Mouse (Mus musculus): ENCODE results near the gene Adgrb3.
"Not testable (repeated sequence)": the region's sequence is repeated elsewhere in the genome, so short reads cannot be mapped to it uniquely, and the experiment has no call there.

Adgrb3 gene

DNA sequence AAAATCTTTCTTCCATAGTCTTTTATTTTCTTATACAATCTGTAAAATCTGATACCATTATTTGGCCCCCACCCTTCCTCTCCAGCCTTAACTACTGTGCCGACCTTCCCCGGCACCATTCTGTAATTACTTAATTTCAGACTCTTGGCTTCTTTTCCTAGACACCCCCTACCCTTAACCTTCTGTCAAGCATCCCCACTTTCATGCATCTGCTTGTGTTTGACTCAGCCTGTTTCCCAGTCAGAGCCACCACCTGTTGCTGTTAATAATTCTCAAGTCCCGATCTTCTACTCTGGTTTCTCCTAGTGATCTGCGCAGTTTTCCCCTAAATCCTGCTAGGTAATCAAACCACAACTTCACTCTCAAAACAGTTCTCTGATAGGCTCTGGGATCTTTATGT, 83.9 kb downstream of the Adgrb3 start:
- DNase-seq (ENCODE audit: extremely low spot score, low spot score): no peak

DNA sequence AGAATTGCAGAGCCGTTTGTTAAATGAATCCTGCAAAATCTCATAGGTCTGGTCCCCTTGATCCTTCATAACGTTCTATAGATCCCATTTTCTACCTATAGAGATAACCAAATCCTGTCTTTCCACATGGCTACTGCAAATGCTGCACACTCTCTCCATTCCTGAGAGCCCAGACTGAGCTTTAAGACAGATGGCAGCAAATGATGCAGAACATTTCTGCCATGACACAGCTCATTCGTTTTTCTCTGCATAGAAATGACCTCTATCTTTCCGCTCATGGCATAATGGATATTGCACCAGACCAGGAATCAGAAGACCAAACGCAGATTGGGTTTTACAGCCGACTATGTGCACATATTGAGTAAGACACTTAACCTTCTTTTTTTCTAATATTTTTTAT, 84.8 kb downstream of the Adgrb3 start:
- no peak for DNase-seq (ENCODE audit: extremely low spot score, low spot score)

DNA sequence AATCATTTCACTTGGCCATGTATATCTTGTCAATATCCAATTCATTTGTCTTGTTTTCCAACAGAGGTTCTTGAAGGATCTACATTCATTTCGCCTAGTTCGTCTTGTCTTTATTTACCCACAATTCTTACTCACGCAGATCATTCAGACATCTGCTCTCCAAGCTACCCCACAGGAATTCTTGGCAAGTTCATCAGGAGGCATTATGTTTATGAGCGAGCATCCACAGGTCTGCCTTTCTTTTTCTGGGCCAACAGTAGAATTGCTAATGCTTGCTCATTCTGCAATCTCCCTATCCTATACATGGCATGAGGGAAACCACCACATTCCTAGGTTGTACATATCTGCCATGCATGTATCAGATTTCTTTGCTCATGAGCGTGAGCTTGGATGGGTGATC, 99.7 kb downstream of the Adgrb3 start:
- DNase-seq (ENCODE audit: extremely low spot score, low spot score): no peak

DNA sequence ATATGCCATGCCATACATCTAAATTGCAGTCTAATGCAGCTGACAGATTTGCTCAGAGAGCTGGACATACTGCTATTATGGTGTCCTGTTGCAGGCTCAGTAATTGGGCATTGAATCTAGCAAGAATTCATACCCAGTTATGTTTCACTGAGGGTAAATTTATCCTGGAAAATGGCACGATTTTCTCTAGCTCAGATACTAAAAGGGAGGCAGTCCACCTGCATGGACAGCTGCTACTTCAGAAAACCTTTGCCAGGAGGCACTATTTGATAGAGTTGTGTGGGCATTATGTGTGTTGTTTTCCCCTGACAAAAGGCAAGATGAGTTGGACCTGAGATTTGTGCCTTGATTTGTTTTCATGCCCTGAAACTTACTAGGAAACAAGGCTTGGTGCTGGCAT, 118.0 kb downstream of the Adgrb3 start:
- DNase-seq (ENCODE audit: extremely low spot score, low spot score): no peak

DNA sequence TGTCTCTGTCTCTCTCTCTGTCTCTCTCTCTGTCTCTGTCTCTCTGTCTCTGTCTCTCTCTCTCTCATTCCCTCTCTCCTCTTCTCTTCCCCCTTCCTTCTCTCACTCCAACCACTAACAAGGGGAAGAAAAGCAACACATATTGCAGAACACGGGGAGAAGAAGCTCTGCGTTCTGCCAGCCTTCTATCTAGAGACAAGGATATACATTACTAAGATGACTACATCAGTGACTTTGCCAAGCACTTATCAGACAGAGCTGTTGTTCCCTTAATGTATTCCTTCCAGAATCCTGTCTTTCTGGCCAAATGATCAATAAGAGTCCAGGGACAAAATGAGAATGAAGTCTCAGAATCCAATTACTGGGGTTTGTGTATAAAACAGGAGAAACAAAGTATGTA, 123.2 kb downstream of the Adgrb3 start:
- no peak for DNase-seq (ENCODE audit: extremely low spot score, low spot score)

DNA sequence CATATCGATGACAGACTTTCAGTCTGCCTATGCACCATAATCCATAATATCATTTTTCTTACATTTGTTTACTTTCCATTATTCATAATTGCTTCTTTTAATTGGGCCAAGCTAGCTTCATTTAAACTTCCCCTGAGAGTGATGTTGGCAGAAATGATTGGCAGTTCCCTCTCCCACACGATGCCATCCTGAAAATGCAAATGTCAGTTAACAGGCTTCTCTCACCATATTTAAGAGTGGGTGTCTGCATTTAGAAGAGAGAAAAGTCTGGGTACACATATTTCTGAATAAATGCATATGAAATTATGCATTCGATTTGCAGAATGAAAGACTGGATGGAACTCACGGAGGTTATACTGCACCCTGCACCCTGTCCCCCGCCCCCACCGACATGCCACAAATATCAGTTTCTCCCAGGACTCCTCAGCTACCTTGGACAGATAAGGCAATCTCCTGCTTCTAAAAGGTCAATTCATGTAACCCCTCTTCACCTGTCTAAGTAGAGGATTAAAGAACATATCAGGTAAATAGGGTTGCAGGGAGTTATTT, 130.7 kb downstream of the Adgrb3 start:
- DNase-seq (ENCODE audit: extremely low spot score, low spot score): no peak

DNA sequence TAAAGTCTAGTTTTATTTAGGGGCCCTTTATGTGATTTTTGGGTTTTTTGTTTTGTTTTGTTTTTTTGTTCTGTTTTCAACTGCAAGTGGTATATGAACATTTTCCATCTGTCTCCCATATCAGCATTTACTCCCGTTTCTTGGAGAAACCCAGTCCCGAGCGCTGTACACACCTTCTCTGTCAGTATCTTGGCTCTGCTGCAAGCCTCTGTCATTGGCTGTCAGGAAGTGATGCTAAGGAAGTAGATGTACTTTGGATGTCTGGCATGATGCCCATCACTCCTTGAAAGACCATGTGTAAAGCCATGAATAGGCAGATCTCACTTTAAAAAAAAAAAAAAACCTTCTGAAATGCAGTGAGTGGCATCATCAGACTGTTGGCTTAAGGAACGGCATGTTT, 132.3 kb downstream of the Adgrb3 start:
- no peak for DNase-seq (ENCODE audit: extremely low spot score, low spot score)

DNA sequence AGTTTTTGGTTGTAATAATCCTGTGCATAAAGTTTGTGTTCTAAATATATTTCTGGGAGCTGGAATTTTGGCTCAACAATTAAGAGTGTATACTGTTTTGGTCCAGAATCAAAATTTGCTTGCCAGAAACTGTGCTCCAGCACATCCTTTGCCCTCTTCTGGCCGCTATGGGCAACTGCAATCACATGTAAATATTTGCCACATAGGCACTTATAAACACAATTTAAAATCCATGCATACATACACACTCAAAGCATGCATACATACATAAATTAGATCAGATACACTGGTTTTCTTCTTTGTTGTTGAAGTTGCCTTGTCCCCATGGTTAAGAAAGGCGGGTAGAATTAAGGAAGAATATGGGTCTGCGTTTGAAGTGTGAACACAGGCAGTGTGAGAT, 132.7 kb downstream of the Adgrb3 start:
- DNase-seq (ENCODE audit: extremely low spot score, low spot score): no peak

DNA sequence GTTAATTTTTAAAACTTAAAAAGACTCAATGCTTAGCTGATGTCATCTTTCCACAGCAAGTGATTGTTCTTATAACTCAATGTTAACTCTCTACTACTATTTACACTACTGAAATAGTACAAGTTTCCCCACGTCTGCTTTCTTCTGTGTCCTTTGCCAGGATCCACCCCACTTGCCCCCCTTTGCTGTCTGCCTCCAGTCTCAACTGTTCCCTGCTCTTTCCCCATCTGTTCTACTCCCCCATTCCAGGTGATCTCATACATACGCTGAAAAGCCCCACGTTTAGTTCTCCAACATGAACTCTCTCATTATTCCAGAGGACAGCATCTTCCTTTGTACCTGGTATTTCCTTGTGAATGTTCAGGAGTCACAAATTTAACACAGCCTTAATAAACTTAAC, 147.4 kb downstream of the Adgrb3 start:
- DNase-seq (ENCODE audit: extremely low spot score, low spot score): no peak

DNA sequence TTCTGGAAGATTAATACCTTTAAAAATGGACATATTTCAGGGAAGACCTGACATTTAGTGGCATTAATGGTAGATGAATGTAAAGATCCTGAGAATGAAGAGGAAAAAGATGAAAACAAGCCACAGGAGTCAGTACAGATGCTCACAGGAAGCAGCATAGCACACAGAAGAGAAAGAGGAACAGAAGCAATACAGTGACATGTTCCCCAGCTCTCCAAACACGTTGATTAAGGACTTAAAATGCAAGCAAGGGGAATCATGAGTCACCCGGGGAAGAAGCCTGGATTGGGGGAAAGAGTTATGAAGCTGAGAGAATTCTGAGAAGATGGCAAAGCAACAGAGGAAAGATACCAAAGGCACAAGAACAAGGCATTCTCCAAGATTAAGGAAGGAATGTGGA, 149.9 kb downstream of the Adgrb3 start:
- DNase-seq (ENCODE audit: extremely low spot score, low spot score): no peak

DNA sequence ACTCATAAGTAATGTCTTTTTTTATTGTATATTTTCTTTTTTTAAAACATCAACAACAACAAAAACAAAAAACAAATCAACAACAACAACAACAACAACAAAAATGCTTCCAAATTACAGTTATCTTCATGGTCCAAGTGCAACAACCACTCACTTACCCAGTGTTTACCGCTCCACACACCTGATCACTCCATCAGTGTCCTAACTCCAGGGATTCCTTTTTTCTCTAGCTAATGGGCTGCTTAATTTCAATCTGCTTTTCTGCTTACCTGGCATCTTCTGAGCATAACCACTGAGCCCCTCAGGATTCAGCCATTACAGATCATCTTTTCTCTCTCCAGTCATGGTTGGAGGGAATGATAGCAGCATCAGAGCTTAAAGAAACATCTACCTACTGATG, 176.8 kb downstream of the Adgrb3 start:
- no peak for DNase-seq (ENCODE audit: extremely low spot score, low spot score)

DNA sequence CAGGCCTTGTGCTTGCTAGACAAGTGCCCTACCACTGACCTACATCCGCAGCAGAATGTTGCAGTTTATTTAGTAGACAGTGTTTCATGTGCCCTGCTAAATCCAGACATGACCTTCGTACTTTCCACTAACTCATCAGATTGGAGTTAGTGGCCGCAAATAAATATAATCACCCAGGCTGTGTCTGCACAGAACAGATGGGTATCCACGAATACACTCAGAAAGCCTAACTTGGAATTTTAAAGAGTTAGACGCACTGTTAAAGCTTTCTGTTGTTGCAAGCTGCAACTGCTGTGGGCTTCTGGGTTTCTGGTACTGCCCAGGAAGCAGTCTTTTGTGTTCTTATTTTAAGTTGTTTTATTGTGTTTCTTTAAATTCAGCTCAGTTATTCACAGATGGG, 185.3 kb downstream of the Adgrb3 start:
- DNase-seq (ENCODE audit: extremely low spot score, low spot score): no peak

DNA sequence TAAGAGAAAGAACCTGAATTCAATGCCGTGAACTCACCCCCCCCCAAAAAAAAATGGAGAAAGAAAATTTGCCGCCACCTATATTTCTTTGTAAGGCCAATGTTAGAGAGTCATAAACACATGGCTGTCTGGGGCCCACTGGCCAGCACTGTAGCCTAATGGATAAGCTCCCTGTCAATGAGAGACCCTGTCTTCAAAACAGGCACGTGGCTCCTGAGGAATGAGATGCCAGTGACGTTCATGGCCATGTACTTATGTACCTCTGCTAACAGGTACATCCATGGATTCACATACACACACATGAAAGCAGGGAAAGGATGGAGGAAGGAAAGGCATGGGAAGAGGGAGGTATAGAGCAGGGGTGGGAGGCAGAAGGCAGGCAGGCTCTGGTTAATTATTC, 208.0 kb downstream of the Adgrb3 start:
- DNase-seq (ENCODE audit: extremely low spot score, low spot score): no peak

DNA sequence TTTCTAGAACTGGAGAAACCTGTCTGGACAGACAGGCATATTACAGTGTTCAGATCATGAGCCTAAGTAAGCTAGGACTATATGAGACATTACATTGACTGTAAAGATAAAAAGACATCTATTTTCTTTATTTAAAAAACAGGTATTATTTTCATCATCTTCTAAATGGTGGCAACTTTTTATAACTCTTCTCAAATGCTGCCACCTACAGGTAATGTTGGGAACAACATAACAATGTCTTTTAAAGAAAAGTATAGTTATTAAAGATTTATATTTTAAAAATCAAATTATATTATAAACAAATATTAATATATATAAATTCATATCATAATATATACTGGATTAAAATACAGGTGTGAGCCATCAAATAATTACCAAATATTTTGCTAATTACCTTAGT, 212.6 kb downstream of the Adgrb3 start:
- no peak for DNase-seq (ENCODE audit: extremely low spot score, low spot score)

DNA sequence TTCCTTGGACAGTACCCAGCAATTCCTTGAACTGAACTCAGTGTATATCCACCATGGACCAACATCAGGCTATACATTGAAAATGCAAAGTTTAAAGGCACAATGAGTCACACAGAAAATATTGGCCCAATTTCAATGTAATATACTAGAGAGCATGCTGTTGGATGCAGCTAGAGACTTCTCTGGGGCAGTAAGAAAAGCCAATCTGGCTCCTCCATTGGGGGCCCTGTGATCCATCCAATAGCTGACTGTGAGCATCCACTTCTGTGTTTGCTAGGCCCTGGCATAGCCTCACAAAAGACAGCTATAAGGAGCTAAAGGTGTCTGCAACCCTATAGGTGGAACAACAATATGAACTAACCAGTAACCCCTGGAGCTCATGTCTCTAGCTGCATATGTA, 218.7 kb downstream of the Adgrb3 start:
- DNase-seq (ENCODE audit: extremely low spot score, low spot score): not testable (repeated sequence)

DNA sequence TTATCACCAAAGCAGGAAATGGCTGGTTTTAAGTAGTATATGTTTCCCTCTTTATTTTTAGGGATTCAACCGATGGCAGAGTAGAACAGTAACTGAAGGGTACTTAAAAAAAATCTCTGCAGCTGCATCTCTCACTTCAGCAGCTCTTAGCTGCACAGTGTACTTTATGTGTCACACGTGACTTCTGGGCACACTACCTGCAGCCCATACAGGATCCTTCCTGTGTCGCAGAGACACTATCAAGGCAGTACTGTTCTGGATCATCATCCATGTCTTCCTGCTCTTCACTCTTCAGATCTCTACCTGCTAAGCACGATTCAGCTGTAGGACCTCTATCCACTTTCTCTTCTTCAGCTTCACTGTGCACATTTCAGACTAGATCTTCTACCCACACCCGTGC, 230.6 kb downstream of the Adgrb3 start:
- no peak for DNase-seq (ENCODE audit: extremely low spot score, low spot score)

DNA sequence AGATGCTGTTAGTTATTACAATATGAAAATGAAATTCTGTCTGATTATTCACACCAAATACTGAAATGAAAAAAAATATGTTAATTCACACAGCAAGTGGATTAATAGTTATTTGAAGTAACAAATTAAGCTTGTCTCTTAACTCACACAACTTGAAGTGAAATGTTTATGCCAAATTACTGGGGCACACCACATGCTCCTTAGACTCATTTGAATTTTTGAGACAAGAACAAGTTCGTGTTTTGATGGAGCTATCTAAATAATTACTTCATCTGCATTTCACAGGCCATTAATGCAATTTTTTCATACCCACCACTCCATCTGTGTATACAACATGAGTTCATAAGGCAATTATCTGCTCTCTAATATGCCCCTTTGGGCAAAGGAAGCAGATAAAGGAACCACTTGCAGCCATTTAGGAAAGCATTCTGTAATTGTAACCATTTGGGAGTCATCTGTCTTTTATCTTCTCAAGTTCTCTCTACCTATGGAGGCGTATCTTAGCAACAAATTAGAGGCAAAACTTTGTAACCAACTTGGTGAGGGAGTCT, 240.9 kb downstream of the Adgrb3 start:
- no peak for DNase-seq (ENCODE audit: extremely low spot score, low spot score)

DNA sequence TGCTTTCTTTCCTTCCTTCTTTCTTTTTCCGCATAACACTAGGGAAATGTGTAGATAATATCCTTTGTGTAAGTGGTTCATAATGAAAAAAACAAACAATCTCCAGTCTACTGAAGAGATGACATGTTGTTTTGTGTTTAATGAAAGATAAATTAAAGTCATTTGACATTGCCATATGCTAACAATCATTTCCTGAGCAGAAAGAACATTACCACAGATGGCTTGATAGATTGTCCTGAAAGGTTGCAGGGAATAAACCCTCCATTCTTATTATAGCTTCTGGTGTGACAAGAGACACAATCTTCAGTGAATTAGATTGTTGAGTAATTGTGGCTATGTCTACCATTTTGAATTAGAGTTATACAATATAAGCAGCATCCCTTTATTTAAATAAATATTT, 247.8 kb downstream of the Adgrb3 start:
- no peak for DNase-seq (ENCODE audit: extremely low spot score, low spot score)

DNA sequence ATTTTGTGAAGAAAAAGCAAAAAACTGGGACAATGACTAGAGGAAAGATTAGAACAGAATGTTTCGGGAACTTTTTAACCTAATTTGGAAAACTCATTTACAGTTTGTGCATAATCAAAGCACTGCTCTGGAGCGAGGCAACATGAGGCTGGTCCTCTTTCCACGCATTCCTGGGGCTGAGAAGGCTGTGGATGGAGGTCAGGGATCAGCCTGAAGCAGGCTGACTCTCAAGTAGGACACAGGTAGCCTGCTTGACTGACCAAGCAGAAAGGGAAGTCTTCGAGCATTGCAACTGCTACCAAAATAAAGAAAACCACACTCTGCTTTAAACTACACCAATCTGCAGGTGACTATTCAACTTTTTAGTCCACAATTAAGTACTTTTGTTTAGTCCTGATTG, 251.7 kb downstream of the Adgrb3 start:
- DNase-seq (ENCODE audit: extremely low spot score, low spot score): no peak

DNA sequence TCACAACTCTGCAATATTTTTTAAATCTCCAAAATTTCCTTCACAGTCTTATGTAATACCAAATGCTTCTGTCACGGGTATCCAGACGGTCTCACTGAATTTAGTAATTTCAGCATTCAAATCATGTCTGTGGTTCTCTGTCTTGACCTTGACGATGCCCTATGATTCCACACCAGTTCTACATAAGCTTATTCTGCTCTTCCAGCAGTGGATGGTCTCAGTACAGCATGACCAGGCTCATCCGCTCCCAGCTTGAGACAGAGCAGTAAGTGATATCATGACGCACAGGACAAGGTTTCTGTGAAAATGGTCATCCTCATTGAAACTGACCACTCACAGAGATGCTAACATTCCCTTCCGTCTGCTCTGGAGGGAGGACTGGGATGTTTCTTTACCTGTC, 252.9 kb downstream of the Adgrb3 start:
- no peak for DNase-seq (ENCODE audit: extremely low spot score, low spot score)

DNA sequence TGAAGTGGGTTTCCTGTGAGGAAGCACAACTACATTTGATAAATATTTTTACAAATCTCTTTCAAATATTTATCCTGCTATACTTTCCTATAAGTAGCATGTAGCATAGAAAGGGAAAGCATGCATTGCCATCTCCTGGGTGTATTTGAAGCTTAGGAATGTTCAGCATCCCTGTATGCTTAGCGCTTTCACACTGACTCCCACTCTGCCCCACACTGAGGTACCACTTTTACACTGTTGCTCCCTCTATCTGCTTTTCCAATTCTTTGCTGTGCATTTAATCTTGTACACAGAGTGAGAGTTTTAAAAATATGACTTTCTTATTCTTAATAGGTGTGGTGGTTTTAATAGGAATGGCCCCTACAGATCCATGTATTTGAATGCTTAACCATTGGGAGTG, 261.4 kb downstream of the Adgrb3 start:
- no peak for DNase-seq (ENCODE audit: extremely low spot score, low spot score)

DNA sequence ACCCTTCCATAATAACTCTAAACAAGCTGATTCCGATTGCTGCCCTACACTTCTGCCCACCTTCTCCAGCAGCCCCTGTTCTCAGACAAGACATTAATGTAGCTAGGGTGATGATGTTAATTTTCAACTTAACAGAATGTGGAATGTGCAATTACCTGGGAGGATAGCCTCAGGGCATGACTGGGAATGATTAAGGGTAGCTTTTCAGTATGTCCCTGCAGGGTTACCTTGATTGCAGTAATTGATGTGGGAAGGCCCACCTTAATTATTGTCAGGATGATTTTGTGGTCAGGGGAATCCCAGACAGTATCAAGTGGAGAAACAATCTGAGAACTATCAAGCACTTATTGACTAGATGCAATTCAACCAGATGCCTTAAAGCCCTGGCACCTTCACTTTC, 283.4 kb downstream of the Adgrb3 start:
- DNase-seq (ENCODE audit: extremely low spot score, low spot score): no peak

DNA sequence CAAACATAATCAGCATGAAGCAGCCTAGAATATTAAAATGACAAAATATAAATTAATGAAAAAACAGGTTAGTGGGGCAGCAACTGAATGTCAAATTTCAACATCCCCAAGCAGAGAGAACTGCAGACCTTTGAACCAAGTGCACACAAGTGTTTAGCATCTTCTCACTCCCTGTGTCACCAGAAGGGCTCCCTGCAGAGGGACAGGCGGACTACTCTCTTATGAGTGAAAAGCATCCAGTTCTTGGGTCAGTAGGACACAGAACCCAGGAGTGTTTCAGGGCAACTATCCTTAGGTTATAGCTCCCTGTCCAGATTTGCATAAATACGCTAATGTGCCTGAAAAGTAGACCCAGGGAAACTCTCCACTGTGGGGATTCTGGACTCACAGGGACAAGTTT, 285.6 kb downstream of the Adgrb3 start:
- DNase-seq (ENCODE audit: extremely low spot score, low spot score): no peak

DNA sequence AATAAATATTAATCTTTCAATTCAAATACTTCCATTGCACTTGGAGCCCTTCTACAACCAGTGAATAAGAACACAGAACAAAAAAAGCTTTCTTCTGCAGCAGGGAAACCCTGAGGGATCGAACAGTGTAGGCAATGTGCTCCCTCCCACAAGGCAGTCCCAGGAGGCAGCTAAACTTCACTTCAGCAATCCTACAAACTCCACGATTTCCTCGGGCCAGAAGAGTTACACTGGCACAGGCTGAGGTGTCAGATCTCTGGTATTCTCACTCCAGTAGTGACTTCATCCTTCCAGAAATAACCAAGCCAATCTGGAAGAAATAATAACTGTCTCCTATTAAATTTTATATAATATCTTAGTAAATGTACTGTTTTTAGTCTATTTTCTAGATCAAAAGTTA, 286.6 kb downstream of the Adgrb3 start:
- DNase-seq (ENCODE audit: extremely low spot score, low spot score): no peak
